Mouse (Mus musculus): ENCODE measurements around the gene Ablim2. TPM values are rescaled to one million over a fixed set of nuclear protein-coding genes. Genes with fewer than 3 reads are reported as not detected.
A peak's percentile ranks its signal among the peaks of the same experiment; 100 is the strongest.

Ablim2 gene
- polyA plus RNA-seq, 1 experiment from 2014 or later = 2.0 TPM

DNA sequence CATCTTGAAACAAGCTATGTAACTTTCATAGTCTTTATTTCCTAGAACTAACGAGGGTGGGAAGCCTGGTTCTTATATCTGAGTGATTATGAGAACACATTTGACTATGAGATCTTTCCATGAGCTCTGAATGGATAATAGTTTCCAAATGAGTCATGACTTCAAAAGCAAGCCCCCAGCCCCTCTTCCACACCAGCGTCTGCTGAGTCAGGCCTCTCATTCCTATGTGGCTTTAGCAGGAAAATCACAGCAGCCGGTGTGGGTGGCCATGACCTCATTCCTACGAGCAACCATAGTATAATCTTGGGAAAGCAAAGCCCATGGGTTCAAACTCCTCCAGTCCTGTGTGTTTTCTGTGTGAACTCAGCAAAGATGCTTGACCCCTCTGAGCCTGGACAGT is 112.3 kb downstream of the Ablim2 start:
- Histone ChIP-seq H3K36me3 (ENCODE audit: control insufficient read depth, insufficient read depth) (no peaks in the 10 kb centered on the region), H3K4me3 (ENCODE audit: low read depth, low read length) (no peak overlapping the region), H3K27me3 (replicated peaks; ENCODE audit: control insufficient read depth, insufficient read depth, low read length) (no peaks in the 10 kb centered on the region), H3K9ac (ENCODE audit: low read depth, low read length) (no peak overlapping the region), H3K4me2 (replicated peaks; ENCODE audit: low read depth) (no peak overlapping the region), H3K4me1 (replicated peaks; ENCODE audit: control insufficient read depth, insufficient read depth, low read length) (no peaks in the 10 kb centered on the region), H3K9me3 (ENCODE audit: control insufficient read depth) (no peaks in the 10 kb centered on the region), H3K27ac (ENCODE audit: low read depth, low read length) (no peak overlapping the region)
- WGBS = 75% methylated on average over 4 of the region's 4 CpGs
- no peak for TF ChIP-seq CTCF (IDR thresholded peaks at IDR 0.05; ENCODE audit: low read depth)
- no peak for ATAC-seq

- 56% methylated on average over 8 of the region's 8 CpGs for WGBS
- no peak overlapping the region for H3K4me2 ChIP-seq (replicated peaks; ENCODE audit: low read depth)
- no peaks in the 10 kb centered on the region for H3K36me3 ChIP-seq (ENCODE audit: control insufficient read depth, insufficient read depth)
- no peak overlapping the region for H3K4me3 ChIP-seq (ENCODE audit: low read depth, low read length)
- H3K27me3 ChIP-seq (replicated peaks; ENCODE audit: control insufficient read depth, insufficient read depth, low read length) = no peaks in the 10 kb centered on the region
- no peak overlapping the region for H3K27ac ChIP-seq (ENCODE audit: low read depth, low read length)
- TF ChIP-seq CTCF (IDR thresholded peaks at IDR 0.05; ENCODE audit: low read depth) = peak; percentile 97
- no peak overlapping the region for H3K9ac ChIP-seq (ENCODE audit: low read depth, low read length)
- ATAC-seq = peak; percentile 55
- no peaks in the 10 kb centered on the region for H3K4me1 ChIP-seq (replicated peaks; ENCODE audit: control insufficient read depth, insufficient read depth, low read length)
- H3K9me3 ChIP-seq (ENCODE audit: control insufficient read depth) = no peaks in the 10 kb centered on the region
Measured at GRCm38 (mm10) chr5:35870408-35871012, 112.8 kb downstream of the Ablim2 start.

DNA sequence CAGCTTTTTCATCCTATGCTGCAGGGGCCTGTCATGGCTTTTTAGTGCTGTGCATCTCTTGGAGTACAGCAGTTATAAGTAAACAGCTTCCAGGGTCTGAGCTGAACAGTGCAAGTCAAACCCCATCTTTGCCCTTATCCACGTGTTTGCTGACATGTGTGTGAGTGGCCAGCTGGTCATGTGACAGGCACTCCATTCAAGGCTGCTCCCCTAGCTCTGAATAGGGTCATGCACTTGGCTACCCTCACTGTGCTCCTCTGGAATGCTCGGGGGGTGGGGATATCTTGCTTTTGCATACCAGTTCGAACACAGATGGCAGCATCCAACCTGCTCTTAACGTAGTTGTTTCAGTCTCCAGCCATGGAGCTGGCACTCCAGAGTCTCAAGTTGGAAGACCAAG is 115.7 kb downstream of the Ablim2 start:
- 35% methylated on average over 4 of the region's 4 CpGs for WGBS
- no peaks in the 10 kb centered on the region for H3K36me3 ChIP-seq (ENCODE audit: control insufficient read depth, insufficient read depth)
- ATAC-seq = no peak

GRCm38 (mm10) chr5:35876236-35876635 is 118.6 kb downstream of the Ablim2 start:
- Histone ChIP-seq H3K9me3 (ENCODE audit: control insufficient read depth) (no peaks in the 10 kb centered on the region), H3K27me3 (replicated peaks; ENCODE audit: control insufficient read depth, insufficient read depth, low read length) (no peaks in the 10 kb centered on the region), H3K4me2 (replicated peaks; ENCODE audit: low read depth) (no peak overlapping the region), H3K4me1 (replicated peaks; ENCODE audit: control insufficient read depth, insufficient read depth, low read length) (no peaks in the 10 kb centered on the region; the same call in 1 of the 2 replicates), H3K4me3 (ENCODE audit: low read depth, low read length) (no peak overlapping the region), H3K9ac (ENCODE audit: low read depth, low read length) (no peak overlapping the region), H3K27ac (ENCODE audit: low read depth, low read length) (no peak overlapping the region), H3K36me3 (ENCODE audit: control insufficient read depth, insufficient read depth) (no peaks in the 10 kb centered on the region)
- 89% methylated on average over 5 of the region's 5 CpGs for WGBS
- TF ChIP-seq CTCF (IDR thresholded peaks at IDR 0.05; ENCODE audit: low read depth) = no peak
- no peak for ATAC-seq

More for the DNA sequence above, 115.7 kb downstream of the Ablim2 start:
- H3K27ac ChIP-seq (ENCODE audit: low read depth, low read length) = no peak overlapping the region
- no peak overlapping the region for H3K9ac ChIP-seq (ENCODE audit: low read depth, low read length)
- no peak for TF ChIP-seq CTCF (IDR thresholded peaks at IDR 0.05; ENCODE audit: low read depth)
- no peak overlapping the region for H3K4me3 ChIP-seq (ENCODE audit: low read depth, low read length)
- H3K9me3 ChIP-seq (ENCODE audit: control insufficient read depth) = no peaks in the 10 kb centered on the region
- H3K27me3 ChIP-seq (replicated peaks; ENCODE audit: control insufficient read depth, insufficient read depth, low read length) = no peaks in the 10 kb centered on the region
- H3K4me1 ChIP-seq (replicated peaks; ENCODE audit: control insufficient read depth, insufficient read depth, low read length) = no peaks in the 10 kb centered on the region
- no peak overlapping the region for H3K4me2 ChIP-seq (replicated peaks; ENCODE audit: low read depth)

DNA sequence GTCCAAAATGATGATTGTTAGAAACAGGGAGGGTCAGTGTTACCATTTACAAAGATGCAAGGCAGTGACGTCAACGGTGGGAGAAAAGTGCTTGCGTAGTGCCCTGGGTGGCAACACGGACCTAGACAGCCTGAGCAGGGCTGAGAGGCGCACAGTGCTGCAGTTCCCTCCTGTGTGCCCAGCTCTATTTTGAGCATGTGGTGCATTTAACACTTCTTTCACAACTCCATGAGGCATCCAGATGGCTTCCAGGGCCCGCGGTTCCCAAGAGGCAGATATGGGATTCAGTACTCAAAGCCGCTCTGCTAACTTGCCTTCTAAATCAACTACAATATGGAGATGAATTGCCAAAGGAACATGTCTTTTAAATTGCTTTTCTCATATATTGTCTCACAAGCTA is 121.5 kb downstream of the Ablim2 start:
- no peak overlapping the region for H3K4me2 ChIP-seq (replicated peaks; ENCODE audit: low read depth)
- ATAC-seq = no peak
- H3K9ac ChIP-seq (ENCODE audit: low read depth, low read length) = no peak overlapping the region
- H3K36me3 ChIP-seq (ENCODE audit: control insufficient read depth, insufficient read depth) = no peaks in the 10 kb centered on the region
- no peak overlapping the region for H3K27ac ChIP-seq (ENCODE audit: low read depth, low read length)
- no peaks in the 10 kb centered on the region for H3K9me3 ChIP-seq (ENCODE audit: control insufficient read depth)
- H3K27me3 ChIP-seq (replicated peaks; ENCODE audit: control insufficient read depth, insufficient read depth, low read length) = no peaks in the 10 kb centered on the region
- no peaks in the 10 kb centered on the region; the same call in 1 of the 2 replicates for H3K4me1 ChIP-seq (replicated peaks; ENCODE audit: control insufficient read depth, insufficient read depth, low read length)
- no peak overlapping the region for H3K4me3 ChIP-seq (ENCODE audit: low read depth, low read length)
- TF ChIP-seq CTCF (IDR thresholded peaks at IDR 0.05; ENCODE audit: low read depth) = no peak
- WGBS = 87% methylated on average over 8 of the region's 8 CpGs

DNA sequence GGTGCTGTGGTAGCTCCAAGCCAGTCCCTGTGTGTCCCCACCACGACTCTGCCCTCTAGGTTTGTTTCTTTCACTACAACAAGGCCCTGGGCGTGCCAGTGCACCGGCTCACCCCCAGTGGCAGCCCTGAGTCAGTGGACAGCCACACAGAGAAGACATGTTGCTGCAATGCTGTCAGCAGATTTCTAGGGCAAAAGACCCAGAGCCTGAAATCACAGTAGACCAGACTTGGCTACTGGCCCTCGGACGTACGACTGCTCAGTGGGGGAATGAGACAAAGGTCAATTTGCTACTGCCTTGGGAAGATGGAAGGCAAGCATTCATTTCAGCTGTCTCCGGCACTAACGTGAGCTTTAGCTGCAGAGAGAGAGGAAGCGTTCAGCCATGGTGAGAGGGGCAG is 124.7 kb downstream of the Ablim2 start:
- H3K9ac ChIP-seq (ENCODE audit: low read depth, low read length) = no peak overlapping the region
- no peaks in the 10 kb centered on the region for H3K9me3 ChIP-seq (ENCODE audit: control insufficient read depth)
- H3K27me3 ChIP-seq (replicated peaks; ENCODE audit: control insufficient read depth, insufficient read depth, low read length) = no peaks in the 10 kb centered on the region
- no peaks in the 10 kb centered on the region for H3K36me3 ChIP-seq (ENCODE audit: control insufficient read depth, insufficient read depth)
- H3K4me1 ChIP-seq (replicated peaks; ENCODE audit: control insufficient read depth, insufficient read depth, low read length) = no peaks in the 10 kb centered on the region; the same call in 1 of the 2 replicates
- TF ChIP-seq CTCF (IDR thresholded peaks at IDR 0.05; ENCODE audit: low read depth) = peak; percentile 15; the same call in 1 of the 2 replicates
- H3K27ac ChIP-seq (ENCODE audit: low read depth, low read length) = no peak overlapping the region
- no peak overlapping the region for H3K4me3 ChIP-seq (ENCODE audit: low read depth, low read length)
- ATAC-seq = no peak
- WGBS = 39% methylated on average over 9 of the region's 9 CpGs
- H3K4me2 ChIP-seq (replicated peaks; ENCODE audit: low read depth) = no peak overlapping the region

Measured in intestine, postnatal 0 days (tissue).